Mouse (Mus musculus): ENCODE results near the gene Ankrd12. TPM values are rescaled to one million over a fixed set of nuclear protein-coding genes. Genes with fewer than 3 reads are reported as not detected.

Ankrd12 gene
- 27.2 and 29.4 TPM in 2 replicates for polyA plus RNA-seq (2014; fragmentation: Nextera tagmentation; extraction: Ambion mirVana)

- H3K27ac ChIP-seq (replicated peaks; ENCODE audit: low read depth, low read length) = peak within 1 kb of the TSS; percentile 78
- no peaks in the 10 kb centered on the region for H3K4me1 ChIP-seq (ENCODE audit: control insufficient read depth, insufficient read depth, low read length)
- no peaks in the 10 kb centered on the region for H3K36me3 ChIP-seq (replicated peaks; ENCODE audit: control insufficient read depth, insufficient read depth, low read depth, low read length)
- under 1% methylated on average over 53 of the region's 53 CpGs for WGBS
- DNase-seq (ENCODE audit: low spot score) = peak; percentile 93
- no peaks in the 10 kb centered on the region for H3K27me3 ChIP-seq (ENCODE audit: control insufficient read depth, insufficient read depth, low read length)
- H3K9me3 ChIP-seq (replicated peaks; ENCODE audit: control insufficient read depth, low read length) = no peaks in the 10 kb centered on the region
- peak within 1 kb of the TSS; percentile 94 for H3K4me3 ChIP-seq (ENCODE audit: low read depth, low read length)
- peak within 1 kb of the TSS; percentile 74 for H3K9ac ChIP-seq (replicated peaks; ENCODE audit: low read length)
- peak within 1 kb of the TSS; percentile 86 for H3K4me2 ChIP-seq (ENCODE audit: low read depth, low read length)
- peak; percentile 93 for ATAC-seq (replicated peaks; ENCODE audit: insufficient number of reproducible peaks, low FRiP score, low TSS enrichment, low read depth)
Measured at GRCm38 (mm10) chr17:66076934-66077333, at the start of gene Ankrd12. Ankrd12 (minus strand) TSS chr17:66077089.

- Histone ChIP-seq H3K9me3 (replicated peaks; ENCODE audit: control insufficient read depth, low read length) (no peaks in the 10 kb centered on the region), H3K27ac (replicated peaks; ENCODE audit: low read depth, low read length) (no peak overlapping the region), H3K27me3 (ENCODE audit: control insufficient read depth, insufficient read depth, low read length) (no peaks in the 10 kb centered on the region), H3K4me1 (ENCODE audit: control insufficient read depth, insufficient read depth, low read length) (no peaks in the 10 kb centered on the region), H3K9ac (replicated peaks; ENCODE audit: low read length) (0 out of 2 replicates have a peak overlapping the region, but pooled peaks have one; percentile 13), H3K4me2 (ENCODE audit: low read depth, low read length) (no peak overlapping the region), H3K4me3 (ENCODE audit: low read depth, low read length) (no peak overlapping the region), H3K36me3 (replicated peaks; ENCODE audit: control insufficient read depth, insufficient read depth, low read depth, low read length) (peaks cover 3% of the 10 kb centered on the region)
- peak; percentile 26 for DNase-seq (ENCODE audit: low spot score)
- 69% methylated on average over 5 of the region's 5 CpGs for WGBS
- no peak for ATAC-seq (replicated peaks; ENCODE audit: insufficient number of reproducible peaks, low FRiP score, low TSS enrichment, low read depth)
Measured at GRCm38 (mm10) chr17:66125211-66125610, 48.3 kb upstream of the Ankrd12 start.

GRCm38 (mm10) chr17:66123816-66124610 is 47.1 kb upstream of the Ankrd12 start:
- Histone ChIP-seq H3K4me1 (ENCODE audit: control insufficient read depth, insufficient read depth, low read length) (no peaks in the 10 kb centered on the region), H3K9ac (replicated peaks; ENCODE audit: low read length) (peak overlapping the region; percentile 80), H3K9me3 (replicated peaks; ENCODE audit: control insufficient read depth, low read length) (no peaks in the 10 kb centered on the region), H3K27me3 (ENCODE audit: control insufficient read depth, insufficient read depth, low read length) (no peaks in the 10 kb centered on the region), H3K27ac (replicated peaks; ENCODE audit: low read depth, low read length) (peak overlapping the region; percentile 82), H3K36me3 (replicated peaks; ENCODE audit: control insufficient read depth, insufficient read depth, low read depth, low read length) (peaks cover 3% of the 10 kb centered on the region), H3K4me3 (ENCODE audit: low read depth, low read length) (peak overlapping the region; percentile 80), H3K4me2 (ENCODE audit: low read depth, low read length) (peak overlapping the region; percentile 48)
- ATAC-seq (replicated peaks; ENCODE audit: insufficient number of reproducible peaks, low FRiP score, low TSS enrichment, low read depth) = no peak
- peak; percentile 40 for DNase-seq (ENCODE audit: low spot score)
- under 1% methylated on average over 20 of the region's 20 CpGs for whole genome bisulfite sequencing

GRCm38 (mm10) chr17:66123066-66123815 is 46.4 kb upstream of the Ankrd12 start, which contains the start of gene Ddx11:
Ddx11 (plus strand) TSS chr17:66123520.
- DNase-seq (ENCODE audit: low spot score) = peak; percentile 93
- peak within 1 kb of the TSS; percentile 80 for H3K9ac ChIP-seq (replicated peaks; ENCODE audit: low read length)
- 5% methylated on average over 45 of the region's 45 CpGs for WGBS
- peak within 1 kb of the TSS; percentile 48 for H3K4me2 ChIP-seq (ENCODE audit: low read depth, low read length)
- peaks cover 3% of the 10 kb centered on the region for H3K36me3 ChIP-seq (replicated peaks; ENCODE audit: control insufficient read depth, insufficient read depth, low read depth, low read length)
- peak; percentile 83 for ATAC-seq (replicated peaks; ENCODE audit: insufficient number of reproducible peaks, low FRiP score, low TSS enrichment, low read depth)
- H3K4me3 ChIP-seq (ENCODE audit: low read depth, low read length) = peak within 1 kb of the TSS; percentile 80
- H3K9me3 ChIP-seq (replicated peaks; ENCODE audit: control insufficient read depth, low read length) = no peaks in the 10 kb centered on the region
- H3K4me1 ChIP-seq (ENCODE audit: control insufficient read depth, insufficient read depth, low read length) = no peaks in the 10 kb centered on the region
- peak within 1 kb of the TSS; percentile 82 for H3K27ac ChIP-seq (replicated peaks; ENCODE audit: low read depth, low read length)
- no peaks in the 10 kb centered on the region for H3K27me3 ChIP-seq (ENCODE audit: control insufficient read depth, insufficient read depth, low read length)

- H3K9ac ChIP-seq (replicated peaks; ENCODE audit: low read length) = no peak overlapping the region
- H3K4me1 ChIP-seq (ENCODE audit: control insufficient read depth, insufficient read depth, low read length) = no peaks in the 10 kb centered on the region
- 65% methylated on average over 1 of the region's 1 CpGs for WGBS
- DNase-seq (ENCODE audit: low spot score) = no peak
- no peak overlapping the region for H3K4me3 ChIP-seq (ENCODE audit: low read depth, low read length)
- H3K27me3 ChIP-seq (ENCODE audit: control insufficient read depth, insufficient read depth, low read length) = no peaks in the 10 kb centered on the region
- ATAC-seq (replicated peaks; ENCODE audit: insufficient number of reproducible peaks, low FRiP score, low TSS enrichment, low read depth) = no peak
- no peak overlapping the region for H3K4me2 ChIP-seq (ENCODE audit: low read depth, low read length)
- H3K9me3 ChIP-seq (replicated peaks; ENCODE audit: control insufficient read depth, low read length) = no peaks in the 10 kb centered on the region
- no peak overlapping the region for H3K27ac ChIP-seq (replicated peaks; ENCODE audit: low read depth, low read length)
- peaks cover 2% of the 10 kb centered on the region for H3K36me3 ChIP-seq (replicated peaks; ENCODE audit: control insufficient read depth, insufficient read depth, low read depth, low read length)
Measured at GRCm38 (mm10) chr17:66120701-66121100, 43.8 kb upstream of the Ankrd12 start.

GRCm38 (mm10) chr17:66118991-66119390 is 42.1 kb upstream of the Ankrd12 start:
- Histone ChIP-seq H3K27me3 (ENCODE audit: control insufficient read depth, insufficient read depth, low read length) (no peaks in the 10 kb centered on the region), H3K4me3 (ENCODE audit: low read depth, low read length) (no peak overlapping the region), H3K9ac (replicated peaks; ENCODE audit: low read length) (no peak overlapping the region), H3K36me3 (replicated peaks; ENCODE audit: control insufficient read depth, insufficient read depth, low read depth, low read length) (peaks cover 2% of the 10 kb centered on the region), H3K4me1 (ENCODE audit: control insufficient read depth, insufficient read depth, low read length) (no peaks in the 10 kb centered on the region), H3K27ac (replicated peaks; ENCODE audit: low read depth, low read length) (no peak overlapping the region), H3K4me2 (ENCODE audit: low read depth, low read length) (no peak overlapping the region), H3K9me3 (replicated peaks; ENCODE audit: control insufficient read depth, low read length) (no peaks in the 10 kb centered on the region)
- ATAC-seq (replicated peaks; ENCODE audit: insufficient number of reproducible peaks, low FRiP score, low TSS enrichment, low read depth) = no peak
- WGBS = 89% methylated on average over 8 of the region's 8 CpGs
- no peak for DNase-seq (ENCODE audit: low spot score)

GRCm38 (mm10) chr17:66112166-66112565 is 35.3 kb upstream of the Ankrd12 start:
- WGBS = 49% methylated on average over 4 of the region's 4 CpGs
- Histone ChIP-seq H3K36me3 (replicated peaks; ENCODE audit: control insufficient read depth, insufficient read depth, low read depth, low read length) (peaks cover 2% of the 10 kb centered on the region), H3K9ac (replicated peaks; ENCODE audit: low read length) (0 out of 2 replicates have a peak overlapping the region, but pooled peaks have one; percentile 7), H3K9me3 (replicated peaks; ENCODE audit: control insufficient read depth, low read length) (no peaks in the 10 kb centered on the region), H3K27ac (replicated peaks; ENCODE audit: low read depth, low read length) (no peak overlapping the region), H3K4me1 (ENCODE audit: control insufficient read depth, insufficient read depth, low read length) (no peaks in the 10 kb centered on the region), H3K4me3 (ENCODE audit: low read depth, low read length) (peak overlapping the region; percentile 79), H3K4me2 (ENCODE audit: low read depth, low read length) (peak overlapping the region; percentile 35), H3K27me3 (ENCODE audit: control insufficient read depth, insufficient read depth, low read length) (no peaks in the 10 kb centered on the region)
- ATAC-seq (replicated peaks; ENCODE audit: insufficient number of reproducible peaks, low FRiP score, low TSS enrichment, low read depth) = no peak
- no peak for DNase-seq (ENCODE audit: low spot score)
